ENCODE assay signal across 14 mouse cellular contexts in genomic region chrX:159672466-159672865, GRCm38 (mm10).
"Had no signal": no experiment of that assay in that cellular context is flagged by ENCODE, and none has a peak within 500 bp of the region (broad histone marks: within the 10 kb centered on the region; RNA-seq: fewer than 3 reads in every experiment).

No protein-coding gene starts in this region.

- H3K36me3 ChIP-seq: kidney, embryonic 15.5 days; limb, embryonic 13.5 days; liver, embryonic 15.5 days; midbrain, embryonic 10.5 days; neural tube, embryonic 13.5 days had no signal

- H3K9ac ChIP-seq: kidney, embryonic 15.5 days; limb, embryonic 13.5 days; liver, embryonic 15.5 days; neural tube, embryonic 13.5 days had no signal

- H3K9me3 ChIP-seq: kidney, embryonic 15.5 days; limb, embryonic 13.5 days; liver, embryonic 15.5 days; midbrain, embryonic 10.5 days; neural tube, embryonic 13.5 days had no signal

- H3K4me2 ChIP-seq: kidney, embryonic 15.5 days; limb, embryonic 13.5 days; liver, embryonic 15.5 days; neural tube, embryonic 13.5 days had no signal

- DNase-seq: kidney, postnatal 14 days; left cerebral cortex, postnatal 4 days; lung, adult 2 months; lung, postnatal 36 days; midbrain, embryonic 14.5 days; retina, postnatal 1 day; thymus, postnatal 14 days had no signal

- ATAC-seq: lung, postnatal 0 days had no signal

- H3K27me3 ChIP-seq: liver, embryonic 15.5 days had no signal

- H3K4me1 ChIP-seq: limb, embryonic 13.5 days; neural tube, embryonic 13.5 days had no signal

- H3K4me3 ChIP-seq: kidney, embryonic 15.5 days; limb, embryonic 13.5 days; liver, embryonic 15.5 days; midbrain, embryonic 10.5 days; neural tube, embryonic 13.5 days had no signal

- H3K27ac ChIP-seq: kidney, embryonic 15.5 days; limb, embryonic 13.5 days; liver, embryonic 15.5 days; midbrain, embryonic 10.5 days; neural tube, embryonic 13.5 days; stomach, postnatal 0 days had no signal
